ENCODE assay signal across 10 mouse cellular contexts in the genomic region with DNA sequence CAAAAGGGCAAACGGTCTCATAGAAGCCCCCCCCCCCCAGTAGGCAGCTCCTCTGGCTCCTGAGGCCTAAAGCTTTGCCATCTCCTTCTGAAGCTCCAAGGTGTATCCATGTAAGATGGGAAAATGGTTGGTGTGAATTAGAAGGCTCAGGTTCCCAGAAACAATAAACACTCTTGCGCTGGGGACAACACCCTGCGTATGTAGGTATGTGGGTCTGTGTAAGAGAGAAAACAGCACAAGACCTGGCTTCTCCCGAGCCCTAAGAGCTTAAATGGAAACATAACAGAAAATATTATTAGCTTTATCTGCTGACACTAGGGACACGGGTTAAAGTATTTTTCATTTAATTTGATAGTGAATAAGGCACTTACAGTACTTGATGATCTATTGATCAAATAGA.
"Had no signal": no experiment of that assay in that cellular context is flagged by ENCODE, and none has a peak within 500 bp of the region (broad histone marks: within the 10 kb centered on the region; RNA-seq: fewer than 3 reads in every experiment).

No protein-coding gene starts in this region.

- ATAC-seq: liver, embryonic 12.5 days had no signal

- H3K27ac ChIP-seq: kidney, embryonic 15.5 days; limb, embryonic 15.5 days; liver, embryonic 12.5 days; stomach, embryonic 15.5 days had no signal

- H3K36me3 ChIP-seq: kidney, embryonic 15.5 days; limb, embryonic 15.5 days; liver, embryonic 12.5 days; stomach, embryonic 15.5 days had no signal

- H3K4me3 ChIP-seq: liver, embryonic 12.5 days; stomach, embryonic 15.5 days had no signal

- H3K4me2 ChIP-seq: stomach, embryonic 15.5 days had no signal

- H3K9ac ChIP-seq: kidney, embryonic 15.5 days; limb, embryonic 15.5 days; liver, embryonic 12.5 days; stomach, embryonic 15.5 days had no signal

- H3K9me3 ChIP-seq: kidney, embryonic 15.5 days; limb, embryonic 15.5 days; liver, embryonic 12.5 days; stomach, embryonic 15.5 days had no signal

- DNase-seq: kidney, adult 2 months; kidney, postnatal 14 days; left cerebral cortex, postnatal 4 days; right cerebral cortex, postnatal 14 days; thymus, adult 2 months; thymus, postnatal 25 days had no signal

- H3K4me1 ChIP-seq: liver, embryonic 12.5 days had no signal
